Mouse (Mus musculus): ENCODE data around the gene Nhs. TPM values are rescaled to one million over a fixed set of nuclear protein-coding genes. Genes with fewer than 3 reads are reported as not detected.

Nhs gene
- polyA plus RNA-seq, 1 experiment from 2014 or later: 2.0 TPM

GRCm38 (mm10) chrX:161971961-161972502 is 187.5 kb downstream of the Nhs start:
- Histone ChIP-seq H3K27ac (ENCODE audit: low read depth) (no peak overlapping the region), H3K27me3 (replicated peaks; ENCODE audit: control insufficient read depth, insufficient read depth, low read length) (peaks cover 5% of the 10 kb centered on the region; the same call in 1 of the 2 replicates), H3K9ac (ENCODE audit: low read length) (no peak overlapping the region), H3K4me3 (ENCODE audit: low read depth, low read length) (no peak overlapping the region), H3K36me3 (ENCODE audit: control insufficient read depth, insufficient read depth, low read length) (no peaks in the 10 kb centered on the region), H3K4me2 (ENCODE audit: low read length) (no peak overlapping the region), H3K9me3 (ENCODE audit: control insufficient read depth, low read length) (no peaks in the 10 kb centered on the region), H3K4me1 (replicated peaks; ENCODE audit: control insufficient read depth, insufficient read depth, low read length) (no peaks in the 10 kb centered on the region)
- DNase-seq (ENCODE audit: low spot score) (no peak), ATAC-seq (replicated peaks; ENCODE audit: low FRiP score, low TSS enrichment, low read depth) (no peak)
- WGBS: 68% methylated on average over 3 of the region's 3 CpGs

DNA sequence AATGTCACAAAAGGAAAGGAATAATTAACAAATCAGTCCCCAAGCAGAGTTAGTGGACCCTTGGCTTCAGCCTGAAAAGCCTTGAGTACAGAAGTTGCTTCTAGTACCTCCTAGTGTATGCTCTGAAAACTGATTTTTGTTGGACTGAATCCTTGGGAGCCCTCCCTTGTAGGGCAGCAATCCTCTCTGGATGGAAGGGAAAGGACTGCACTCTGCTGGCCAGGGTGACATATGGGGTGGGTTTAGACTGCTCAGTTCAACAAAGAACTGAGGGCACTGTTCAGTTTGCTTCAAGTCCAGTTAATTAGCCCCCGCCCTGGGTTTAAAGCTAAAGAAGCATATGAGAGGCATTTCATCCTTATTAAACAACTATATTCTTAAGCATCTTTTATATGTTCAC is 188.4 kb downstream of the Nhs start:
- Histone ChIP-seq H3K4me2 (ENCODE audit: low read length) (no peak overlapping the region), H3K36me3 (ENCODE audit: control insufficient read depth, insufficient read depth, low read length) (no peaks in the 10 kb centered on the region), H3K27ac (ENCODE audit: low read depth) (no peak overlapping the region), H3K27me3 (replicated peaks; ENCODE audit: control insufficient read depth, insufficient read depth, low read length) (peaks cover 2% of the 10 kb centered on the region; the same call in 1 of the 2 replicates), H3K9ac (ENCODE audit: low read length) (no peak overlapping the region), H3K9me3 (ENCODE audit: control insufficient read depth, low read length) (no peaks in the 10 kb centered on the region), H3K4me1 (replicated peaks; ENCODE audit: control insufficient read depth, insufficient read depth, low read length) (no peaks in the 10 kb centered on the region), H3K4me3 (ENCODE audit: low read depth, low read length) (no peak overlapping the region)
- ATAC-seq (replicated peaks; ENCODE audit: low FRiP score, low TSS enrichment, low read depth) (no peak), DNase-seq (ENCODE audit: low spot score) (no peak)
- 100% methylated on average over 1 of the region's 1 CpGs for WGBS

GRCm38 (mm10) chrX:161967692-161968091 is 191.8 kb downstream of the Nhs start:
- no peak overlapping the region for H3K4me2 ChIP-seq (ENCODE audit: low read length)
- peaks cover 2% of the 10 kb centered on the region; the same call in 1 of the 2 replicates for H3K27me3 ChIP-seq (replicated peaks; ENCODE audit: control insufficient read depth, insufficient read depth, low read length)
- H3K36me3 ChIP-seq (ENCODE audit: control insufficient read depth, insufficient read depth, low read length): no peaks in the 10 kb centered on the region
- H3K4me1 ChIP-seq (replicated peaks; ENCODE audit: control insufficient read depth, insufficient read depth, low read length): no peaks in the 10 kb centered on the region
- DNase-seq (ENCODE audit: low spot score) (no peak), ATAC-seq (replicated peaks; ENCODE audit: low FRiP score, low TSS enrichment, low read depth) (no peak)
- no peak overlapping the region for H3K9ac ChIP-seq (ENCODE audit: low read length)
- H3K27ac ChIP-seq (ENCODE audit: low read depth): no peak overlapping the region
- no peaks in the 10 kb centered on the region for H3K9me3 ChIP-seq (ENCODE audit: control insufficient read depth, low read length)
- WGBS: 24% methylated on average over 4 of the region's 4 CpGs
- no peak overlapping the region for H3K4me3 ChIP-seq (ENCODE audit: low read depth, low read length)

GRCm38 (mm10) chrX:161963372-161963771 is 196.2 kb downstream of the Nhs start:
- Histone ChIP-seq H3K4me1 (replicated peaks; ENCODE audit: control insufficient read depth, insufficient read depth, low read length) (no peaks in the 10 kb centered on the region), H3K9me3 (ENCODE audit: control insufficient read depth, low read length) (no peaks in the 10 kb centered on the region), H3K27me3 (replicated peaks; ENCODE audit: control insufficient read depth, insufficient read depth, low read length) (0 out of 2 replicates have a peak, but pooled peaks cover 2% of the 10 kb centered on the region), H3K4me3 (ENCODE audit: low read depth, low read length) (no peak overlapping the region), H3K27ac (ENCODE audit: low read depth) (no peak overlapping the region), H3K4me2 (ENCODE audit: low read length) (no peak overlapping the region), H3K36me3 (ENCODE audit: control insufficient read depth, insufficient read depth, low read length) (no peaks in the 10 kb centered on the region), H3K9ac (ENCODE audit: low read length) (no peak overlapping the region)
- no peak for ATAC-seq (replicated peaks; ENCODE audit: low FRiP score, low TSS enrichment, low read depth)
- DNase-seq (ENCODE audit: low spot score): no peak

DNA sequence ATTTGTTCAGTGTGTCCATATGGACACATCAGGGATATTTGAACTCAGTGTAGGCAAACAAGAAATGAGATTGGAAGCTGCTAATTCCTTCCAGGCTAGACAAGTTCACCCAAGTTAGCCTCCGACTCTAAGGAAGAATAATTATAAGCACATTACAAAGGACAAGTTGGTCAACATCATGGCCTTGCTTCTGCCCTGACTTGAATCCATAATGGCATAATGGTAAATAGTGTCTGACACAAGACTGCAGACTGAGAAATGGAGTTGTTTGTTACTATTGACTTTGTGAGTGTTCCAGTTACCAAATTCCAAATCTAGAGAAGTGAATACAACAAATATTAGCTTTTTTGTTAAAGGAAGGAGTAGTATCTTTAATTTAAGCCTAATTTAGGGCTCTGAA is 196.7 kb downstream of the Nhs start:
- H3K4me2 ChIP-seq (ENCODE audit: low read length): no peak overlapping the region
- no peak for ATAC-seq (replicated peaks; ENCODE audit: low FRiP score, low TSS enrichment, low read depth)
- WGBS: 86% methylated on average over 1 of the region's 1 CpGs

GRCm38 (mm10) chrX:161961756-161962155 is 197.8 kb downstream of the Nhs start:
- H3K4me1 ChIP-seq (replicated peaks; ENCODE audit: control insufficient read depth, insufficient read depth, low read length): no peaks in the 10 kb centered on the region
- DNase-seq (ENCODE audit: low spot score) (no peak), ATAC-seq (replicated peaks; ENCODE audit: low FRiP score, low TSS enrichment, low read depth) (no peak)
- H3K9ac ChIP-seq (ENCODE audit: low read length): no peak overlapping the region
- H3K27ac ChIP-seq (ENCODE audit: low read depth): no peak overlapping the region
- H3K4me2 ChIP-seq (ENCODE audit: low read length): no peak overlapping the region
- 70% methylated on average over 6 of the region's 6 CpGs for WGBS
- H3K9me3 ChIP-seq (ENCODE audit: control insufficient read depth, low read length): no peaks in the 10 kb centered on the region
- no peak overlapping the region for H3K4me3 ChIP-seq (ENCODE audit: low read depth, low read length)
- H3K36me3 ChIP-seq (ENCODE audit: control insufficient read depth, insufficient read depth, low read length): no peaks in the 10 kb centered on the region
- H3K27me3 ChIP-seq (replicated peaks; ENCODE audit: control insufficient read depth, insufficient read depth, low read length): no peaks in the 10 kb centered on the region; the same call in 1 of the 2 replicates

More for the DNA sequence above, 196.7 kb downstream of the Nhs start:
- H3K4me3 ChIP-seq (ENCODE audit: low read depth, low read length): no peak overlapping the region
- H3K27ac ChIP-seq (ENCODE audit: low read depth): no peak overlapping the region
- H3K9ac ChIP-seq (ENCODE audit: low read length): no peak overlapping the region
- H3K36me3 ChIP-seq (ENCODE audit: control insufficient read depth, insufficient read depth, low read length): no peaks in the 10 kb centered on the region
- DNase-seq (ENCODE audit: low spot score): no peak
- H3K27me3 ChIP-seq (replicated peaks; ENCODE audit: control insufficient read depth, insufficient read depth, low read length): peaks cover 2% of the 10 kb centered on the region; the same call in 1 of the 2 replicates
- no peaks in the 10 kb centered on the region for H3K9me3 ChIP-seq (ENCODE audit: control insufficient read depth, low read length)
- no peaks in the 10 kb centered on the region for H3K4me1 ChIP-seq (replicated peaks; ENCODE audit: control insufficient read depth, insufficient read depth, low read length)

GRCm38 (mm10) chrX:161961176-161961575 is 198.4 kb downstream of the Nhs start:
- no peaks in the 10 kb centered on the region for H3K4me1 ChIP-seq (replicated peaks; ENCODE audit: control insufficient read depth, insufficient read depth, low read length)
- no peak for ATAC-seq (replicated peaks; ENCODE audit: low FRiP score, low TSS enrichment, low read depth)
- DNase-seq (ENCODE audit: low spot score): no peak
- no peaks in the 10 kb centered on the region for H3K9me3 ChIP-seq (ENCODE audit: control insufficient read depth, low read length)
- WGBS: 49% methylated on average over 3 of the region's 4 CpGs
- no peaks in the 10 kb centered on the region; the same call in 1 of the 2 replicates for H3K27me3 ChIP-seq (replicated peaks; ENCODE audit: control insufficient read depth, insufficient read depth, low read length)
- no peak overlapping the region for H3K27ac ChIP-seq (ENCODE audit: low read depth)
- H3K4me2 ChIP-seq (ENCODE audit: low read length): no peak overlapping the region
- H3K36me3 ChIP-seq (ENCODE audit: control insufficient read depth, insufficient read depth, low read length): no peaks in the 10 kb centered on the region
- H3K4me3 ChIP-seq (ENCODE audit: low read depth, low read length): no peak overlapping the region
- H3K9ac ChIP-seq (ENCODE audit: low read length): no peak overlapping the region

DNA sequence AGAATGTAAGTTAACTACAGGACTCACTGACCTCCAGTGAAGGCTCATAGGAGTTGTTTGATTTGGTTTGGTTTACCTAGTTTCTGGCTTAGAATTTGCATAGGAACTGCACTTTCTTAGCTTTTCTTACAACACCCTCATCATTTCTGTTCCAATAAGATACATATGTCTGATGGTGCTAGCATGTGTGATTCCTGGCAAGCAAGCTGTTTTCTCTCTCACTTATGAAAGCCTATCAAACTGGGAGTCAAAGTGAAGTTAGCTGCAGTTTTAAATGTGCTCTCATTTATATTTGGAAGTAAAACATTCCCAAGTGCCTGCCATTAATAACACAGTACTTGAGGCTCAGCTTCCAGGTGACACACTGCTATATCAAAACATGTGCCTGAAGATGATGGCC is 207.2 kb downstream of the Nhs start:
- Histone ChIP-seq H3K9ac (ENCODE audit: low read length) (no peak overlapping the region), H3K9me3 (ENCODE audit: control insufficient read depth, low read length) (no peaks in the 10 kb centered on the region), H3K27me3 (replicated peaks; ENCODE audit: control insufficient read depth, insufficient read depth, low read length) (peaks cover 2% of the 10 kb centered on the region; the same call in 1 of the 2 replicates), H3K4me1 (replicated peaks; ENCODE audit: control insufficient read depth, insufficient read depth, low read length) (no peaks in the 10 kb centered on the region), H3K27ac (ENCODE audit: low read depth) (no peak overlapping the region), H3K36me3 (ENCODE audit: control insufficient read depth, insufficient read depth, low read length) (no peaks in the 10 kb centered on the region), H3K4me3 (ENCODE audit: low read depth, low read length) (no peak overlapping the region), H3K4me2 (ENCODE audit: low read length) (no peak overlapping the region)
- DNase-seq (ENCODE audit: low spot score): no peak
- no peak for ATAC-seq (replicated peaks; ENCODE audit: low FRiP score, low TSS enrichment, low read depth)

GRCm38 (mm10) chrX:161943098-161943680 is 216.3 kb downstream of the Nhs start:
- Histone ChIP-seq H3K9ac (ENCODE audit: low read length) (no peak overlapping the region), H3K4me1 (replicated peaks; ENCODE audit: control insufficient read depth, insufficient read depth, low read length) (no peaks in the 10 kb centered on the region), H3K4me3 (ENCODE audit: low read depth, low read length) (no peak overlapping the region), H3K9me3 (ENCODE audit: control insufficient read depth, low read length) (no peaks in the 10 kb centered on the region), H3K36me3 (ENCODE audit: control insufficient read depth, insufficient read depth, low read length) (no peaks in the 10 kb centered on the region), H3K27me3 (replicated peaks; ENCODE audit: control insufficient read depth, insufficient read depth, low read length) (0 out of 2 replicates have a peak, but pooled peaks cover 10% of the 10 kb centered on the region), H3K4me2 (ENCODE audit: low read length) (no peak overlapping the region), H3K27ac (ENCODE audit: low read depth) (no peak overlapping the region)
- DNase-seq (ENCODE audit: low spot score) (no peak), ATAC-seq (replicated peaks; ENCODE audit: low FRiP score, low TSS enrichment, low read depth) (no peak)
- 40% methylated on average over 4 of the region's 4 CpGs for WGBS
